Mouse (Mus musculus): ENCODE data around the gene Padi3. TPM values are rescaled to one million over a fixed set of nuclear protein-coding genes. Genes with fewer than 3 reads are reported as not detected.

The Padi3 gene
- polyA plus RNA-seq, 1 experiment from 2014 or later = 0.08 TPM

DNA sequence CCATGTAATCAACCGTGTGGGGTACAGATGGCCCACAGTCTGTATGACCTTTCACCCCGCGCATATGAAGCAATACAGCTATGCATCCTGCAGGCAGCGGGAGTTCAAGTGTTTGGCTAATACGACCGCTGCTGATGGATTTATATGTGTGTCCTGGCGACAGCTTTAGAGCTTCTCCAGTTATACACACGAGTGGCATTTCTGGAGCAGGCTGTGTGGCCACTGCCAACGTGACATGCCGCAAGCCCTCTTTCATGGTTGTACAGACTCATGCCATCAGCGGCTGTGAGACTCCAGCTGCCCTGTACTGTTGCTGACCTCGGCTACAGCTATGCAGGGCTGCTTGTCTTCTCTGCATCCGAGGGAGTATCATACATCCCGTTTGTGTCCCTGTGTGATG lies 29.9 kb downstream of the Padi3 start:
- Histone ChIP-seq H3K4me2 (replicated peaks; ENCODE audit: low read depth, low read length) (no peak overlapping the region), H3K27ac (ENCODE audit: low read depth, low read length) (no peak overlapping the region), H3K4me1 (ENCODE audit: control insufficient read depth, insufficient read depth, low read length) (no peaks in the 10 kb centered on the region), H3K4me3 (ENCODE audit: low read length) (no peak overlapping the region), H3K27me3 (ENCODE audit: control insufficient read depth, insufficient read depth, low read length) (no peaks in the 10 kb centered on the region), H3K36me3 (ENCODE audit: control insufficient read depth, insufficient read depth, low read length) (no peaks in the 10 kb centered on the region), H3K9me3 (ENCODE audit: control insufficient read depth, low read length) (no peaks in the 10 kb centered on the region), H3K9ac (ENCODE audit: low read depth, low read length) (no peak overlapping the region)
- ATAC-seq (ENCODE audit: low FRiP score, low TSS enrichment) = peak; percentile 22; the same call in 1 of the 2 replicates
- 42% methylated on average over 14 of the region's 14 CpGs for WGBS

DNA sequence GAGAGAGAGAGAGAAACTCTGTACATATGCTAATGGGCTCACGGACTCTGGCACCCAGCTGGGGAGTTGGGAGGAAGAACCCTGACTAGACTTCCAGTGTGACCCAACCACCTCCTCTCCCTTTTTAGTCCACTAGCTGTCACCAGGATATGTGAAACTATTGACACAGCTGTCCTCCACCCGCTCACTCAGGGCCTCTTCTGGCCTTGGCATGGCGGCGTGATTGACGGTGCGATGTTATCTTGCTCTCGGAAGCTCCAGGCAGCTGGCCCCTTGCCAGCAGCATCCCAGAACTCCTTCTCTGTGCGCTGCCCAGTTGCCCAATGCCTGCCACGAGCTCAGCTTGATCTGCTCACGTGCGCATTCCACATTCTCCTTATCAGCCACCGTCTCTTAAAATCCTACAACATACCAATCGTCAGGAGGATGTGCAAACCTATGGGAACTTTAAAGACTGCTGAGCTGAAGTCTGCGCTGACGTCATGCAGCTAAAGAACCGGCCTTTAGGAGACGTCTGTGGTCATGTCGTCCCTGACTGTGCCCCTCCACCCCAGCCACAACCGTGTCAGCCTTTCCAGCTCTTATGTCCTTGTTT lies 30.5 kb downstream of the Padi3 start:
- 20% methylated on average over 19 of the region's 19 CpGs for WGBS
- H3K4me3 ChIP-seq (ENCODE audit: low read length) = no peak overlapping the region
- ATAC-seq (ENCODE audit: low FRiP score, low TSS enrichment) = peak; percentile 86
- no peaks in the 10 kb centered on the region for H3K27me3 ChIP-seq (ENCODE audit: control insufficient read depth, insufficient read depth, low read length)
- H3K4me1 ChIP-seq (ENCODE audit: control insufficient read depth, insufficient read depth, low read length) = no peaks in the 10 kb centered on the region
- H3K36me3 ChIP-seq (ENCODE audit: control insufficient read depth, insufficient read depth, low read length) = no peaks in the 10 kb centered on the region
- H3K4me2 ChIP-seq (replicated peaks; ENCODE audit: low read depth, low read length) = no peak overlapping the region
- no peaks in the 10 kb centered on the region for H3K9me3 ChIP-seq (ENCODE audit: control insufficient read depth, low read length)
- no peak overlapping the region for H3K9ac ChIP-seq (ENCODE audit: low read depth, low read length)
- H3K27ac ChIP-seq (ENCODE audit: low read depth, low read length) = no peak overlapping the region

DNA sequence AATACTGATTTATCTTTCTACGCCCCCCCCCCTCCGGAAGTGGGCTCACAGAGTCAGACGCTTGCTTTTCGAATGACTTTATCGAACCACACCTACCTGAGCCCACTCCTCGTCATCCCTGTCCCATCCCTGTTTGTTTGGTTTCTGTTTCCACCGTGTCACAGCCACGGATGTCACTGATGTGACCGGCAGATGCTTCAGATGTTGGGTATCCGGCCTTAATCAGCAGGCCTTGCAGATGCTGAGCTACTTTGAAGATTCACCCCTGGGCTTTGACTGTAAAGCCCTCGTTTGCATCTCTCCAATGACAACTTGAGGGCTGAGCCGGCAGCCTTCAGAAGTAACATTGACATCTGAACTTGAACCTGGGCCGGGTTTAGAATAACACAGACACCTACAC lies 33.8 kb downstream of the Padi3 start:
- H3K4me2 ChIP-seq (replicated peaks; ENCODE audit: low read depth, low read length) = no peak overlapping the region
- no peaks in the 10 kb centered on the region for H3K9me3 ChIP-seq (ENCODE audit: control insufficient read depth, low read length)
- no peaks in the 10 kb centered on the region for H3K27me3 ChIP-seq (ENCODE audit: control insufficient read depth, insufficient read depth, low read length)
- no peaks in the 10 kb centered on the region for H3K36me3 ChIP-seq (ENCODE audit: control insufficient read depth, insufficient read depth, low read length)
- ATAC-seq (ENCODE audit: low FRiP score, low TSS enrichment) = no peak
- H3K4me1 ChIP-seq (ENCODE audit: control insufficient read depth, insufficient read depth, low read length) = peaks cover 7% of the 10 kb centered on the region; the same call in 1 of the 2 replicates
- no peak overlapping the region for H3K9ac ChIP-seq (ENCODE audit: low read depth, low read length)
- WGBS = 50% methylated on average over 13 of the region's 13 CpGs
- no peak overlapping the region for H3K27ac ChIP-seq (ENCODE audit: low read depth, low read length)
- no peak overlapping the region for H3K4me3 ChIP-seq (ENCODE audit: low read length)

DNA sequence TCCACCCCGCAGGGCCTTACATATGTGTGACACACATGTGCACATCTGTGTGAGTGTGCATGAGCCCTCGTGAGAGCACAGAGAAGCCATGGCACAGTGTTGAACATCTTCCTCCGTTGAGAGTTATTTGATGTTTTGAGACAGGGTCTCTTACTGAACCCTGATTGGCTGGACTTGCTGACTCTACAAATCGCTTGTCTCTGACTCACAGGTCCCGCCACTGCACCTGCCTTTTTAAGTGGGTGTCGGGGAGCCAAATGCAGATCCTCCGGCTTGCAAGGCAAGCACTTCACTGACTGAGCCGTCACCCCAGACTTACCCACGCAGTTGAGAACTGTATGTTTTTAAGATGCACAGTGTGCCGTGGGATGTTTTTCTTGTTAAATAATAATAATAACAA lies 34.6 kb downstream of the Padi3 start:
- Histone ChIP-seq H3K27ac (ENCODE audit: low read depth, low read length) (no peak overlapping the region), H3K4me2 (replicated peaks; ENCODE audit: low read depth, low read length) (no peak overlapping the region), H3K4me3 (ENCODE audit: low read length) (no peak overlapping the region), H3K9me3 (ENCODE audit: control insufficient read depth, low read length) (no peaks in the 10 kb centered on the region), H3K36me3 (ENCODE audit: control insufficient read depth, insufficient read depth, low read length) (no peaks in the 10 kb centered on the region), H3K27me3 (ENCODE audit: control insufficient read depth, insufficient read depth, low read length) (no peaks in the 10 kb centered on the region), H3K9ac (ENCODE audit: low read depth, low read length) (no peak overlapping the region), H3K4me1 (ENCODE audit: control insufficient read depth, insufficient read depth, low read length) (peaks cover 7% of the 10 kb centered on the region; the same call in 1 of the 2 replicates)
- WGBS = 84% methylated on average over 10 of the region's 10 CpGs
- no peak for ATAC-seq (ENCODE audit: low FRiP score, low TSS enrichment)

DNA sequence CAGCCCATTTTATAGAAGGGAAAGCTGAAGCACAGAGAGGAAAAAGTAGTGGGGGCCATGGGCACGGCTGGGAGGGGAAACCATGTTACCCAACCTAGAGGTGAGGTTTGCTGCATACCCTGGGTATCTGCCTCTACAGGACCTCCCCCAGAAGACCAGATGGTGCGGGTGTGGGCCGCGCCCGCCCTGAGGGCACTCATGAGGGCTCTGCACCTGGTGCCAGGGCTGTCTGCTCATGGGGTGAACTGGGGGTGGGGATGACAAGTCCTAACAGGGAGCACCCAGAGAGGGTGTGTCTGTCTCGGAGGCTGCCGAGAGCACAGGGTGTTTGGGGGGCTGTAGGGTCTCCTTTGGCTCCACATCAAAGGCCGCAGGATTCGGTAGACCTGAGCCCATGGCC lies 35.6 kb downstream of the Padi3 start:
- no peak for ATAC-seq (ENCODE audit: low FRiP score, low TSS enrichment)
- Histone ChIP-seq H3K4me3 (ENCODE audit: low read length) (no peak overlapping the region), H3K27me3 (ENCODE audit: control insufficient read depth, insufficient read depth, low read length) (no peaks in the 10 kb centered on the region), H3K4me2 (replicated peaks; ENCODE audit: low read depth, low read length) (no peak overlapping the region), H3K9ac (ENCODE audit: low read depth, low read length) (no peak overlapping the region), H3K36me3 (ENCODE audit: control insufficient read depth, insufficient read depth, low read length) (no peaks in the 10 kb centered on the region), H3K4me1 (ENCODE audit: control insufficient read depth, insufficient read depth, low read length) (peaks cover 7% of the 10 kb centered on the region; the same call in 1 of the 2 replicates), H3K27ac (ENCODE audit: low read depth, low read length) (no peak overlapping the region), H3K9me3 (ENCODE audit: control insufficient read depth, low read length) (no peaks in the 10 kb centered on the region)
- WGBS = 91% methylated on average over 9 of the region's 9 CpGs

DNA sequence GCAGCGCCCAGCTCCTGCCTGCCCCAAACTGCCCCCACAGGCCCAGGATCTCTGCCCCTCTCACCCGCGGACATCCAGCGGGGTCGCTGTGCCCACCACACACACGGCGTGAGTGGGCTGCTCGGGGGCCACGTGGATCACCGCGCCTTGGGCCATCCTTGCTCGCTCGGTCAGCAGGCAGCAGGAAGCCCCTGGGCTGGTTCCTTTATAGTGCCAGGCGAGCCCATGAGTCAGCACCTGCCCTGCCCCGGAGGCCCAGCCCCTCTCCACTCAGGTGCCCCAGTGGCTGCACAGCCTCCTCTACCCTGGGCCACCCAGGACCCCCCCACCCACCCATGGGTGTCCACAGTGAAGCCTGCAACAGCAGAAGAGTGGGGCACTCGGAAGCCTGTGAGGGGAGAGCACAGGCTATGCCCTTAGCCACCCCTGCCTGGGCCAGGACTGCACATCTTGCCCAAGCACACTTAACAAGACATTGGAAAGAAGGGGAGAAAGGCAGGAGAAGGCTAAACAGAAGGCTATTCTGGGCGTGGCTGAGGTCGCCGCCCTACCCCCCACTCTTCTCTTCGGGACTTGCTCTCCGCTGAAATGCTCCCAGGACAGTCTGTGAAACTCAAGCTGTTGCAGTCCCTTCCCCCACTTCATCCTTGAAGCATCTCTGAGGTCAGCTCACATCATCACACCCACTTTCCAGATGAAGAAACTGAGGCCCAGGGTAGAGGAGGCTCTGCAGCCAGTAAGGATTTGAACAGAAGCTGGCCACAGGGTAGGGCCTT lies 36.2 kb downstream of the Padi3 start, which contains the start of gene Padi4:
Gene Padi4 (minus strand): TSS at position 212 of the 776 bp plus-strand sequence.
- no peak within 1 kb of the TSS for H3K4me3 ChIP-seq (ENCODE audit: low read length)
- H3K36me3 ChIP-seq (ENCODE audit: control insufficient read depth, insufficient read depth, low read length) = no peaks in the 10 kb centered on the region
- 87% methylated on average over 21 of the region's 21 CpGs for WGBS
- no peaks in the 10 kb centered on the region for H3K9me3 ChIP-seq (ENCODE audit: control insufficient read depth, low read length)
- H3K27ac ChIP-seq (ENCODE audit: low read depth, low read length) = no peak within 1 kb of the TSS
- ATAC-seq (ENCODE audit: low FRiP score, low TSS enrichment) = no peak
- H3K4me2 ChIP-seq (replicated peaks; ENCODE audit: low read depth, low read length) = no peak within 1 kb of the TSS
- no peak within 1 kb of the TSS for H3K9ac ChIP-seq (ENCODE audit: low read depth, low read length)
- H3K27me3 ChIP-seq (ENCODE audit: control insufficient read depth, insufficient read depth, low read length) = no peaks in the 10 kb centered on the region
- peaks cover 7% of the 10 kb centered on the region; the same call in 1 of the 2 replicates for H3K4me1 ChIP-seq (ENCODE audit: control insufficient read depth, insufficient read depth, low read length)

DNA sequence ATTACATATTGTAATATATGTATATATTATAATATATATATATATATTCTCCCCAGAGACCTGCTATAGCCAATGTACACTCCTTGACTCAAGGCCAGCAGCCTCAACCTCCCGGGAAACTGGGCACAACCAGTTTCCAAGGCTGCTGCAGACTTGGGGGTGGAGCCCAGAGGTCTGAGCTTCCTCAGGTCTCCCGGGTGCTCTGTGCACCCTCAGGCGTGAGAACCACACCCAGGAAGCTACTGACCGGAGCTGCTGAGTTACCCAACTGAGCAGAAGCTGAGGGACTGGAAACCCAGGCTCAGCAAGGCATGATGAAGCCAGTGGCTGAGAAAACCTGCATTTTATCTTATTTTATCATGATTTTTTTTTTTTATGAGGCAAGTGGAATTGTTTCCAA lies 39.4 kb downstream of the Padi3 start:
- Histone ChIP-seq H3K9me3 (ENCODE audit: control insufficient read depth, low read length) (no peaks in the 10 kb centered on the region), H3K4me1 (ENCODE audit: control insufficient read depth, insufficient read depth, low read length) (peaks cover 7% of the 10 kb centered on the region; the same call in 1 of the 2 replicates), H3K4me3 (ENCODE audit: low read length) (no peak overlapping the region), H3K4me2 (replicated peaks; ENCODE audit: low read depth, low read length) (no peak overlapping the region), H3K9ac (ENCODE audit: low read depth, low read length) (no peak overlapping the region), H3K36me3 (ENCODE audit: control insufficient read depth, insufficient read depth, low read length) (no peaks in the 10 kb centered on the region), H3K27ac (ENCODE audit: low read depth, low read length) (0 out of 2 replicates have a peak overlapping the region, but pooled peaks have one; percentile 37), H3K27me3 (ENCODE audit: control insufficient read depth, insufficient read depth, low read length) (0 out of 2 replicates have a peak, but pooled peaks cover 3% of the 10 kb centered on the region)
- WGBS = 39% methylated on average over 4 of the region's 4 CpGs
- ATAC-seq (ENCODE audit: low FRiP score, low TSS enrichment) = no peak

DNA sequence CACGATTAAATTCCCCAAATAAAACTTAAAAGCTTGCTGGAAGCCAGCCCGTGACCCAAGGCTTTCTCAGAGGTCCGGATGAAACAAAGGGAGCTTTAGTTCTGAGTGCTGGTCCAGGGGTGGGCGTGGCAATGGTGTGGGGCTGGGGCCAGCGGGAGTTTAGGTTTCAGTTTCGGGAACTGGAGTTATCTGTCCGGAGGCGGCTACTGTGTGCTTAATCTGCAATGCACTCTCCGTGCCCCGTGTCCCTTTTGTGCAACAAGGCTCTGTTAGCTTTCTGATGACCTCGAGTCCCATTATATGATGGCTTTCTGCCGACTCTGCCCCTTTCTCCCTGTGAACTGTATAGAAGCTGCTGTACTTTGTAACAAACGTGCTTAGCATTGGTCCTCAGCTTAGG lies 40.0 kb downstream of the Padi3 start:
- no peaks in the 10 kb centered on the region for H3K9me3 ChIP-seq (ENCODE audit: control insufficient read depth, low read length)
- peak overlapping the region; percentile 27 for H3K4me3 ChIP-seq (ENCODE audit: low read length)
- H3K27ac ChIP-seq (ENCODE audit: low read depth, low read length) = peak overlapping the region; percentile 20; the same call in 1 of the 2 replicates
- peaks cover 7% of the 10 kb centered on the region; the same call in 1 of the 2 replicates for H3K4me1 ChIP-seq (ENCODE audit: control insufficient read depth, insufficient read depth, low read length)
- ATAC-seq (ENCODE audit: low FRiP score, low TSS enrichment) = no peak
- 7% methylated on average over 13 of the region's 13 CpGs for WGBS
- H3K9ac ChIP-seq (ENCODE audit: low read depth, low read length) = peak overlapping the region; percentile 18; the same call in 1 of the 2 replicates
- no peaks in the 10 kb centered on the region for H3K36me3 ChIP-seq (ENCODE audit: control insufficient read depth, insufficient read depth, low read length)
- H3K4me2 ChIP-seq (replicated peaks; ENCODE audit: low read depth, low read length) = peak overlapping the region; percentile 48
- 0 out of 2 replicates have a peak, but pooled peaks cover 3% of the 10 kb centered on the region for H3K27me3 ChIP-seq (ENCODE audit: control insufficient read depth, insufficient read depth, low read length)

DNA sequence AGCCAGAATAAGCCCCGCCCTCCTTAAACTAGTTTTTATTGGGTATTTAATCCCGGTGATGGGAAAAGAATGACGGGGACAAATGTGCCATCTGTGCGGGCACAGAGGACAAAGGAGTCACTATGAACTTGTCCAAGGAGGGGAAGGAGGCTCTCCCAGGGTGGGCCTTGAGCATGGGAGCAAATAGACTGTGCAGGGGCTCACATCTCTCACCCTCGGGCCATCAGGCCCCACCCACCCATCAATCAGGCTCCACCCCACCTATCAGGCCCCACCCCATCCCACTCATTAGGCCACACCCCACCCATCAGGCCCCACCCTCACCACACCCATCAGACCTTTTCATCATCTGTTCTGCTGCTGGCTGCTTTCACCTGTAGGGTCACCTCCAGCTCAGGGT lies 41.5 kb downstream of the Padi3 start:
- H3K36me3 ChIP-seq (ENCODE audit: control insufficient read depth, insufficient read depth, low read length) = no peaks in the 10 kb centered on the region
- WGBS = 86% methylated on average over 5 of the region's 5 CpGs
- H3K27me3 ChIP-seq (ENCODE audit: control insufficient read depth, insufficient read depth, low read length) = 0 out of 2 replicates have a peak, but pooled peaks cover 3% of the 10 kb centered on the region
- no peak overlapping the region for H3K27ac ChIP-seq (ENCODE audit: low read depth, low read length)
- peaks cover 7% of the 10 kb centered on the region; the same call in 1 of the 2 replicates for H3K4me1 ChIP-seq (ENCODE audit: control insufficient read depth, insufficient read depth, low read length)
- no peaks in the 10 kb centered on the region for H3K9me3 ChIP-seq (ENCODE audit: control insufficient read depth, low read length)
- no peak for ATAC-seq (ENCODE audit: low FRiP score, low TSS enrichment)
- H3K4me3 ChIP-seq (ENCODE audit: low read length) = no peak overlapping the region
- no peak overlapping the region for H3K9ac ChIP-seq (ENCODE audit: low read depth, low read length)
- no peak overlapping the region for H3K4me2 ChIP-seq (replicated peaks; ENCODE audit: low read depth, low read length)

All from kidney, embryonic 14.5 days (tissue).